Mouse (Mus musculus) WW6 (cell line): ENCODE measurements at regions not wholly inside any gene's neighbourhood (a gene's known extent, or its start where the extent isn't known, plus 50 kb on each side); places are given as distances from the start of the nearest gene placed in this dataset.

ENCODE experiments used
- DNase-seq: peaks from one replicate; pipeline ENCODE4 v3.0.0-alpha.2; 2013; ENCODE audit warnings: low read depth, low spot score

GRCm38 (mm10) chr10:43783304-43783703 lies 118.2 kb downstream of the Qrsl1 start:
- DNase-seq: no peak

- no peak for DNase-seq
Observed at GRCm38 (mm10) chr10:43790780-43791179, 110.8 kb downstream of the Qrsl1 start.

GRCm38 (mm10) chr10:43791525-43792021 lies 110.0 kb downstream of the Qrsl1 start:
- no peak for DNase-seq

GRCm38 (mm10) chr10:43792618-43793017 lies 108.9 kb downstream of the Qrsl1 start:
- DNase-seq: no peak

GRCm38 (mm10) chr10:43794587-43794986 lies 107.0 kb downstream of the Qrsl1 start:
- DNase-seq: no peak

GRCm38 (mm10) chr10:43800077-43800476 lies 101.5 kb downstream of the Qrsl1 start:
- DNase-seq: no peak

GRCm38 (mm10) chr10:43815291-43815690 lies 86.3 kb downstream of the Qrsl1 start:
- DNase-seq: no peak

GRCm38 (mm10) chr10:43817522-43818198 lies 83.9 kb downstream of the Qrsl1 start:
- DNase-seq: no peak

- DNase-seq: no peak
Observed at GRCm38 (mm10) chr10:43818623-43819022, 82.9 kb downstream of the Qrsl1 start.

- DNase-seq: no peak
Observed at GRCm38 (mm10) chr10:43819434-43819833, 82.1 kb downstream of the Qrsl1 start.

- no peak for DNase-seq
Observed at GRCm38 (mm10) chr10:43822615-43823014, 78.9 kb downstream of the Qrsl1 start.

GRCm38 (mm10) chr10:43824009-43824408 lies 77.5 kb downstream of the Qrsl1 start:
- DNase-seq: no peak
